Mouse (Mus musculus): ENCODE measurements around the gene Fndc5. TPM values are rescaled to one million over a fixed set of nuclear protein-coding genes. Genes with fewer than 3 reads are reported as not detected.

The Fndc5 gene
- total RNA-seq (2023) = under 1 TPM in 1 of 2 experiments, not detected in 1; 0.21 TPM

DNA sequence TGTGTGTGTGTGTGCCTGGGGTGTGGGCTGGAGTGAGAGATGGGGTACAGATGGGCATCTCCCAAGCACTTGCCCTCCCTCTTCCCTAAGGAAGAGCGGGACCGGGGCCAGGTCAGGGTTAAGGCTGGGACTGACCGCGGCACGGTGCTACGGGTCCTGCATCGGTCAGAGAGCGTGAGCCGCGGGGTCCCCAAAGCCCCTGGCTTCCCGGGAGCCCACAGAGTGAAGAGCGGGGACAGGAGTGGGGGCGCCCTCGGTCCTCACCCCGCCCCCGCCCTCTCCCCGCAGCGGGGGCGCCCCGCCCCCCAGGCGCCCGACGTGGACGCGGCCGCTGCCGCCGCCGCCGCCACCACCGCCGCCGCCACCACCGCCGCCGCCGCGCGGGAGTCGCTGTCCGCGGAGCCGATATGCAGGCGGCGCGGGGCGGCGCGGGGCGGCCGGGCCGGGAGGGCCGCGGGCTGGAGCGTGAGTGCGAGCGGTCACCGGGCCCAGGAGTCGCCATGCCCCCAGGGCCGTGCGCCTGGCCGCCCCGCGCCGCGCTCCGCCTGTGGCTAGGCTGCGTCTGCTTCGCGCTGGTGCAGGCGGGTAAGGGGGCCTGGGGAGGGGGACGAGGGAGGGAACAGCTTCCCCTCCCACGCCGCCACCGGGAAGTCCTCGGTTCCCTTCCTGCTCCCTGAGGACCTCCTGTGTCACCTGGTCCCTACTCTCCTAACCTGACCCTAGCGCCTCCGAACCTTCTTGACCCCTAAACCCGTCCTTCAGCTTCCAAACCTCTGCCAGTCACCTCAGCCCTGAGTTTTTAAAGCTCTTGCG, at the start of gene Fndc5:
Gene Fndc5 (plus strand): TSS at position 421 of the 813 bp plus-strand sequence.

GRCm38 (mm10) chr4:129105356-129105755, 31.4 kb upstream of the Fndc5 start, which contains the start of gene Tmem54:
Gene Tmem54, plus strand, starts transcription at chr4:129105548.

GRCm38 (mm10) chr4:129121569-129122086, 15.2 kb upstream of the Fndc5 start, which contains the start of gene Hpca:
Gene Hpca, minus strand, starts transcription at chr4:129122036.

DNA sequence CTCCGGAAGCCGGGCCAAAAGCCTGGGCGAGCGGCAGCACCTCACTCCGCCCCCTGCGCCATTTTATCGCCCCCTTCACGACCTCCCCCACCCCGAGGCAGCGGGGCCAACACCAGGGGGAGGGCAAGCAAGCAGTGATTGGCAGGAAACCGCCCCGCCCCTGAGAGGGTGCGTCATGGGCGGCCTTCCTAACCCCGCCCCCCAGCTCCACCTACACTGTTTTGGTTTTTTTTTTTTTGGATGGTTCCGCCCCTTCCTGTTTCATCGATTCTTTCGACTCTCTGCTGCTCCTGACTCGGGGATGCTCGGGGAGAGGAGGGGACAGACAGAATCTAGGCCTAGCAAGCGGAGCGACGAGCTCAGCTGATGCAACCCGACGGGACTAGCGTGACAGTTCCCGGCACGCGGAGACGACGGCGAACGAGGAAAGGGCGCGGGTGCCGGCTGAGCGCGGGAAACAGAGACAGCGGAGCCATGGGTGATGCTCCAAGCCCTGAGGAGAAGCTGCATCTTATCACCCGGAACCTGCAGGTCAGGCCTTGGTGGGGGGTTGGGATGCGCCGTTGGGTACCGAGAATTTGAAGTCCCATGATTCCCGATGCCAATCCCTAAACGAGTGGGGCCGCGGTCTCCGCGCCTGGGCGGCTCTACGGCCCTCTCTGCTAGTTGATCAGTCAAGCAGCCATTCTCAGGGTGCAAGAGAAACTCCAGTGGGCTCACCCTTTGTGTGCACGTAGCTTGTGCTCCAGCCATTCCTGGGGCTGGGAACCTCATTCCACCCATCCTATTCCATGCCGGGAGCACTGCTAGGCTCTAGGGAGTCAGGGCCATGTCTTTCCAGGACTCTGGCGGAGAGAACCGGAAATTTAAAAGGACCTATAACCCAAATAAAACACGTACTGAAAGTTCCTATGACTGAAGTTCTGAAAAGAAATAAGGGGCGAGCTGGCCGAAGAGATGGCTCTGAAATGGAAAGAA, 53.0 kb downstream of the Fndc5 start, which contains the start of the genes S100pbp and Yars:
Gene S100pbp (minus strand): TSS at position 186 of the 978 bp plus-strand sequence.
Gene Yars (plus strand): TSS at position 219 of the 978 bp plus-strand sequence.

Other genes starting within 250 kb of the Fndc5 start
- not detected for gene Azin2, start 174.6 kb upstream of the Fndc5 start, total RNA-seq (2023)
- gene Ak2, start 145.0 kb upstream of the Fndc5 start, total RNA-seq (2023) = 10 to 100 TPM; 49.8 to 59.2 TPM
- 10 to 100 TPM; 55.1 to 59.6 TPM for gene Rnf19b, start 78.7 kb upstream of the Fndc5 start, total RNA-seq (2023)
- gene Tmem54, start 31.5 kb upstream of the Fndc5 start, total RNA-seq (2023) = not detected
- gene Hpca, start 15.0 kb upstream of the Fndc5 start, total RNA-seq (2023) = not detected
- gene S100pbp, start 52.7 kb downstream of the Fndc5 start, total RNA-seq (2023) = 10 to 100 TPM; 43.5 to 50.3 TPM
- gene Yars, start 52.8 kb downstream of the Fndc5 start, total RNA-seq (2023) = 10 to 100 TPM; 59.0 to 71.4 TPM
- gene C77080, start 124.4 kb downstream of the Fndc5 start, total RNA-seq (2023) = under 1 TPM; 0.15 TPM
- not detected for gene Sync, start 150.6 kb downstream of the Fndc5 start, total RNA-seq (2023)
- gene Rbbp4, start 198.4 kb downstream of the Fndc5 start, total RNA-seq (2023) = 100 to 1,000 TPM; 136 to 156 TPM
- 10 to 100 TPM; 32.1 to 52.3 TPM for gene Zbtb8os, start 198.7 kb downstream of the Fndc5 start, total RNA-seq (2023)
- gene Zbtb8a, start 241.1 kb downstream of the Fndc5 start, total RNA-seq (2023) = 1 to 10 TPM; 4.1 to 4.9 TPM